Mouse (Mus musculus) right cerebral cortex, postnatal 10 days (tissue): ENCODE results near the gene Eif4enif1.
"Not testable (repeated sequence)": the region's sequence is repeated elsewhere in the genome, so short reads cannot be mapped to it uniquely, and the experiment has no call there.

Source experiments
- DNase-seq, 2 experiments: peaks; one replicate each; pipeline ENCODE4 v3.0.0; 2021; ENCODE audit warnings: low spot score in 2 of 2

Gene Eif4enif1

DNA sequence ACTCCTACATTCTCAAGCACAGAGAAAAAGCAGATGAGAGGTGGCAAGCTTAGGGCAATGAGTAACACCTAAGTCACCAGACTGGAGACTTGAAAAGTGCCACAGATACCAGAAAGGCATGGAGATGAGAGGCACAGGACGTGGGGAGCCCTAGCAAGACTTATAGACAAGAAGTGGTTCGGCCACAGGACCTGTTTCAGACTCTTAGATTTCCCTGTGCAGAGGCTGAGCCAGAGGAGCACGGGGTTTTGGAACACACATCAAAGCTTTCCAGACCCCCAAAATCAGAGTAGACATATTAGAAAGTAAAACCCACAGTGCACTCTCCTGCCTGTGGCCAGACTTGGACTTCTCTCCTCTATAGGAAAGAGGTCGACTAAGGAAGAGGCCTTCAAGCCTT, 20.9 kb upstream of the Eif4enif1 start:
- peak; percentile 75 to 76 for DNase-seq

DNA sequence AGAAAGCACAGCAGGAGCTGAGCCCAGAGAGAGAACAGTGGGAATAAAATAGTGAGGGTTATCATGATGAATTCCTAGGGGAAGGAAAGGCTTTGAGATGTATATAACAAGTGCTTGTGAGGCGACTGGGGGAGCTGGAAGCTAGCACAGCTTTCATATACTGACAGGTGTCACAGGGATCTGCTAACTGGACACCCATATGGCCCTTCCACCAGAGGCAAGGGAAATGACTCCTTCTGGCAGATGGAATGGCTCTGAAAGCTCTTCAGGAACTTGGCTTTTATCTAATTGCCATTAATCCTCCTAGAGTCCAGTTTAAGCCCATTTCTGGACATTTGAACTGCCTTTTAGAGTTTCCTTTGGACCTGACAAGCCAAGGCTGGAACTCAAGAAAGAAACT, 20.2 kb upstream of the Eif4enif1 start:
- DNase-seq: not testable (repeated sequence)

DNA sequence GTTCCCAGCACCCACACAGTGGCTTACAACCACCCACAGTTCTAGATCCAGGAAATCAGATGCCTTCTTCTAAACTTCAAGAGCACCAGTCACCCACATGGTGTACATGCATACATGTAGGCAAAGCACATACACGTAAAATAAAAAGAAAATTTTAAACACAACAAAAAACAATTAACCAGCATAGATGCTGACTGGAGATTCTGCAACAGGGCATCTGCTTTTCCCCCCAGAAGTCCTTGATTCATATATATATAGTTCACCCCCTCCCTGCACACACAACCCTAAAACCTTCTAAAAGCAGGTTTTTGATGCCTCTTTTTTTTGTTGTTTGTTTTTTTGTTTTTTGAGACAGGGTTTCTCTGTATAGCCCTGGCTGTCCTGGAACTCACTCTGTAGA, 19.5 kb upstream of the Eif4enif1 start:
- not testable (repeated sequence) for DNase-seq

DNA sequence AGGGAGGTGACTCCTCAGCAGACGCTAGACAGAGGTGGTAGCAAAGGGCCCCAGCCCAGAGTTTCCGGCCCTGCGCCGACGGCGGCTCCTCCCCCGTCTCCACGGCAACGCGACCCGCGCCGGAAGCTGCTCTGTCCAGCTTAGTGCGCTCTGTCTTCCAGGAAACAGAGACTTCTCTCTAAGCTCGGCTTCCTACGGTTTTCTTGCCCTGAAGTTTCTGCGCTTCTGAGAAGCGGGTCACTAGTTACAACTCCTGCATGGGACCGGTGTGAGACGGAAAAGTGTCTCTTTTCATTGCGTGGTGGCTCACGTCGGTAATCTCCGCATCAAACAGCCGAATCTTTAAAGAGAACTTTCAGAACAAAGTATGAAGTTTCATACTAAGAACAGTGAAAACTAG, 8.8 kb upstream of the Eif4enif1 start, which contains the start of gene Sfi1:
TSS of gene Sfi1 (minus strand) at position 101 of the 400 bp plus-strand sequence.
- no peak for DNase-seq

DNA sequence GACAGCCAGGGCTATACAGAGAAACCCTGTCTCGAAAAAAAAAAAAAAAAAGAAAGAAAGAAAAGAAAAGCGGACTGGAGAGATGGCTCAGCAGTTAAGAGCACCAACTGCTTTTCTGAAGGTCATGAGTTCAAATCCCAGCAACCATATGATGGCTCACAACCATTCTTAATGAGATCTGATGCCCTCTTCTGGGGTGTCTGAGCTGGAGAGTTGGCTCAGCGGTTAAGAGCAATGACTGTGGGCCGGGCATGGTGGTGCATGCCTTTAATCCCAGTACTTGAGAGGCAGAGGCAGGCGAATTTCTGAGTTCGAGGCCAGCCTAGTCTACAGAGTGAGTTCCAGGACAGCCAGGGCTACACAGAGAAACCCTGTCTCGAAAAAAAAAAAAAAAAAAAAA, 1.6 kb upstream of the Eif4enif1 start:
- not testable (repeated sequence) for DNase-seq

DNA sequence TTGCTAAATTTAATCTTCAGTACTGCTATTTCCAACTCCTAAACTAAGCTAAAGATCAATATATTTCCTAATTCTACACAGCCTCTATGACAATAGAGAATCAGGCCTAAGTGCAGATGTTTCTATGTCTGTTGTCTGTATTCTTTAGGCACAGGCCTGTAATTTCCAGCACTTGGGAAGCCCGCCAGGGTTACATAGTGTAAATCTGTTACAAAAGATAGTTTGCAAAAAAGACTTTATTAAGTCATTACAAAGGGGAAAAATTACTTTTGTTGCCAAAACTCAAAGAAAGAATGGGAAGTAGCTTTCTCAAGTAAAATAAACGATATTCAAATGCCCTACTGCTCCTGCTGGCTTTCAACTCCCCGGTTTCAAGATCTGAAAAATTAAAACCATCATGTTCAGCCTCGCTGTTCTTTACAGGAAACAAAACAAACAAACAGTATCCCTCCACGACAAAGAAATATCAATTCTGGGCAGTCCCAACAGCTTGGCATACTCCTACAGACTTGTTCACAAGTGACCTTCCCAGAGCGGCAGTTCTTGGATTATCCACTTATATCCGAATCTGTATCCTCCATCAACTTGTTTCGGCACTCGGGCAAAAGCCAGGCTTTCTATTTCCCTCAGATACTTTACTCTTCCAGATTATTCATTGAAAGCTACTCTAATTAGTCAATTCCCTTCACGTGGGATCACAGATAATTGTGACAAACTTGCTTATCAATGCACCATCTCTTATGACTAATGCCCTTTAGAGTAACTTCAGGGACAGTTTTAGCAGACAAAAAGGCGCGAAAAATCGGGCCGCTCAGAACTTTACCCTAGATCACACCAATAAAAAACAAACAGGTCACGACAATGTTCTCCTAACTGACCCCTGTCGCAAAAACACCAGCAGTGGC, 614 bp upstream of the Eif4enif1 start:
- peak; percentile 27 to 39 for DNase-seq

DNA sequence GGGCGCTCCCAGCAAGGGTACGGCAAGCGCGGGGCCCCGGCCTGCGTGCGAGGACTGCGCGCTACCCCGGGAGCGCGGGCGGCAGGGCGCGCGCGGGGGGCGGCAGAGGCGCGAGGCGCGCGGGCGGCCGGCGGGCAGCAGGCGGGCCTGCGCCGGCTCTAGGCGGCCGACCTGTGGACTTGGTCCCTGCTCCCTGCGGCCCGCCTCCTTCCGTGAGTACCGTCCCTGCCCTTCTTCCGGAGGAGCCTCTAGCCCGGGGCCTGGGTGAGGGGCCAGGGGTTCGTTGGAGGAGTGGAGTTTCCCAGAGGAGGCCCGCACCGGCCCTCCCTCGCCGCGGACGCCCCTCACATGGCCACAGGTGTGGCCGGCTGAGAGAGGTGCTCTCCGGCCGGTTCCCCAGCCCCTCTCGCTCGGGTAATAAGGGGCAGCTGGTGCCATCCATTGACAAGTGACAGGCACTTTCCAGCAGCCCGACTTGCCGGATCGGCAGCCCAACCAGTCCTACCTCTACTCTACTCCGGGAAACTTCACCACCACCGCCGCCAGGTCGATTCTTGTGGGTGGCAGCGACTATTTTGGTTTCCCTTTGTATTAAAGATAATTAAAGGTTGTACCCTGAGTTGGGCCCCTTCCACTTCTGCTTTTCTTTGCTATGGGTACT, 719 bp downstream of the Eif4enif1 start:
- DNase-seq: peak; percentile 59 to 61

DNA sequence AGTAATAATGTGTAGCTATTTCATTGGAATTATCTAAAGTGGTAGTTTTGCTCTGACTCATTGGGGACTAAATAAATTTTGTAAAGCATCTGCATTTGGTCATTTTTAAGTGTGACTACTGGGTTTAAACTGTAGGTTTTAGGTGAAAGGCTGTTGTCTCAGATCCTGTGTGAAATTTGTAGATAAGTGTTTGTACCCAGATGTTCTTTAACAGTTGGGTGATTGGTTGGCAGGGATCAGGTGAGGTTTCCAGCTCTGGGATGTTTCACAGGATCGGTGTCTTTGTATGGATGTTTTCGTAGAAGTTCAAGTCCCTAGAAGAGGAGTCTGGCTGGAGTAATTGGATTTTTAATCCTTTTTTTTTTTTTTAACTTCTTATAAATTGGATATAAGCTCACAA, 1.6 kb downstream of the Eif4enif1 start:
- no peak for DNase-seq

DNA sequence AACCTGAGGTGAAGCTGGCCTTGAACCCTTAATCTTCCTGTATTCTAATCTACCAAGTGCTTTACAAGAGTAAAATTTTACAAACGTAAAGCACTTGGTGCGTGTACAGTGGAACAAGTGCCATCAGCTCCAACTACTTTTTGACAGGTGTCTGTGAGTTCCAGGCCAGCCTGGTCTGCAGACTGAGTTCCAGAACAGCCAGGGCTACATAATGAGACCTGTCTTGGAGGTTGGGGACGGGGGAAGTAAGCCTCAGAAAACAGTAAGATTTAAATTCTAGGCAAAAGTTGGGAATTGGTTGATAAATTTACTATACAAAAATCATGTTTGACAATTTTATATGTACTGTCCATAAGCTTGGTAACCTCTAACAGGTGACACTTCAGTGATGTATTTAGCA, 3.0 kb downstream of the Eif4enif1 start:
- no peak for DNase-seq

DNA sequence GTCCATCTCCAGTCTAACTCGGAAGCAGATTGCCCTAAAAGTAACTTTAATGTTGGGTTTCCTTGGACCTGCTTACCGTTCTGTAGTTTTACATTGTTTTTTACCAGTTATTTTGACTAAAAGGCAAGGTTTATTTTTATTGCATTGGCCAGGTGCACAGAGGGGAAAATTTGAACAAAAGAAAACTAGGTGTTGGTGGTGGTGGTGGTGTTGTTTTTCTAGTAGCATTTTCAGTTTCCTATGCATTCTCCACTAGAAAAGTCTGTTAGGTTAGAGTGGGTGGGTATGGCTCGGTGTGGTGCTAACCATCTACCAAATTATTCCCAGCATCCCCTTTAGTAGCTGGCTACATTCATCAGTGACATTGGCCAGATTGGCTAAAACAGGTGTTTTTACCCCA, 4.6 kb downstream of the Eif4enif1 start:
- no peak for DNase-seq

DNA sequence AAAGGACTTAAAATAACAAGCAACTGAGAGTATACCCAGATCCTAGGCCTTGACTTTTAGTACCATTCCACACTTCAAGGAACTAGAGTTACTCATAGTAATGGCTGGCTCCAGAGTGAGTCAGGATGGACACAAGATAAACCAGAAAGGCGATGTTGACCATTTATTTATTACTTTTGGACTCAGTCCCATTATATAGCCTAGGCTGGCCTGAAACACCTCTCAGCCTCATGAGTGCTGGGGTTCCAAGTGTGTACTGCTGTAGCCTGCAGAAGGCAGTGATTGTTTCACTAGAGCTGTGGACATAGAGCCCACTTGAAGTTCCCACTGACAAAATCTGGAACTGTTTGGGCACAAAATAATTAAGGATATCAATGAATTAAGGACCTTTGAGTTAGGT, 10.3 kb downstream of the Eif4enif1 start:
- DNase-seq: no peak

DNA sequence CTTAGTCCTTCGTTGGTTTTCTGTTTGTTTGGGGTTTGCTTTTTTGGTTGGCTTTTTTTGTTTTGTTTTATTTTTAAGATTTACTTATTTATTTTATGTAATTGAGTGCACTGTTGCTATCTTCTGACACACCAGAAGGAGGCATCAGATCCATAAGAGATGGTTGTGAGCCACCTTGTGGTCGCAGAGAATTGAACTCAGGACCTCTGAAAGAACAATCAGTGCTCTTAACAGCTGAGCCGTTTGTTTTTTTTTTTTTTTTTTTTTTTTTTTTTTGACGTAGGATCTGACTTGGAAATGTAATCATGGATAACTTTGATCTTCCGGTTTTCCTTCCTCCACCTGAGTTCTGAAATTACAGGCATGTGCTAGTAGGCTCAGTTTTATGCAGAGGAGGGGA, 20.9 kb downstream of the Eif4enif1 start:
- DNase-seq: no peak

DNA sequence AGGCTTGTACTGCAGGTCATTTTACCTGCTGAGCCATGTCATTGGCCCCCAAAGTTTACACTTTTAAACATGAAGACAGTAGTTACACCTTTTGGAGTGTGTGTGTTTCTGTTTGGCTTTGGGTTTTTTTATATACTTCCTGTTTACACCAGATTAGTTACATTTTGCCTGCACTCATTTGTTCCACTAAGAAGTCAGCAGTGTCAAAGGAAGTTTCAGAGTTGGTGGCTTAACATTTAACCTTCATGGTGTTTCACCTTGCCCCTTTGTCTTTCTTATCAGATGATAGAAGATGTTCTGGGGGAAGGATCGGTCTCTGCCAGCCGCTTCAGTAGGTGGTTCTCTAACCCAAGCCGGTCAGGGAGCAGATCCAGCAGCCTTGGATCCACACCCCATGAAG, 24.9 kb downstream of the Eif4enif1 start:
- DNase-seq: no peak

DNA sequence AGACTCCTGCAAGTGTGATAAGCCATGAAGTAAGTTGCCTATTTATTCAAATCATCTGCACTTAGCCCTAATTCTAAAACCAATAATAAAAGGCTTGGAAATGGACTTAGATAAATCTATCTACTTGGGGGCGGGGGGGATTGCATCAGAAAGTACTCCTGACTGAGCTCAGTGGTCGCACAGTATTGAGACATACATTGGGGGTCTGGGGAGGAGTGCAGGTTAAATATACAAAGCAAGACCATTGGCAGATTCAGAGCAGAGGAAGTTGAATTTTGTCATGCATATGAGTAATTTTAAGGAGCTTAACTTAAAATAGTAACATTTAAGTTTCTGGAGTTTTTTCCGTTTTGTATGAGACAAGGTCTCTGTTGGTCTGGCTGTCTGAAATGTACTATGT, 30.1 kb downstream of the Eif4enif1 start:
- DNase-seq: no peak

DNA sequence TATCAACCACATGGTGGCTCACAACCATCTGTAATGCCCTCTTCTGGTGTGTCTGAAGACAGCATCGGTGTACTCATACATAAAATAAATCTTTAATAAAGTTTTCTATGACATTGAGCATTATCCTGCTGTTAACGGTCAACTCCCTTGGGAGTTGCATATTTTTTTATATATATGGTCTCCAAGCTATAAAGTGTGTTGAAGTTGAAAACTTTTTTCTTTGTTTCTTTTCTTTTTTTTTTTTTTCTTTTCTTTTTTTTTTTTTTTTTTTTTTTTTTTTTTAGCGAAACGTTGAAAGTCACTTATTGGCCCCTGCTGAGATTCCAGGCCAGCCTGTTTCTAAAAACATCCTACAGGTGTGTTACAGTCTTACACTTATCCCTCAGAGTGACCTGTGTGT, 31.5 kb downstream of the Eif4enif1 start:
- no peak for DNase-seq

DNA sequence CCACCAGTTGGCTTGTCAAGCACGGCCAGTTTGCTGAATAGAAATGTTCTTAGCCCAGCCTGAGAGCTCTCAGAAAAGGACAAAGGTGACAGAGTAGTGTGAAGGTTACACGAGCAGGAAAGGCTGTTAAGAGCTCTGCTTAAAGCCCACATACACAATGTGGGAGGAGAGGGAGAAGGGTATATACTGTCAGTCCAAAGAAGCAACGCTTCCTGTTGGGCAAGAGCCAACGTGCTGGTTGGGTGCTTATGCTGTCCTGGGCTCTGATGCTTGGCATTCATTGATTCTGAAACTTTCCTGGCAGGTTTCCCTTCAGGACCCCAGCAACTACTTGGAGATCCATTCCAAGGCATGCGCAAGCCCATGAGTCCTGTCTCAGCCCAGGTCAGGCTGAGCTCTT, 33.1 kb downstream of the Eif4enif1 start:
- DNase-seq: no peak

DNA sequence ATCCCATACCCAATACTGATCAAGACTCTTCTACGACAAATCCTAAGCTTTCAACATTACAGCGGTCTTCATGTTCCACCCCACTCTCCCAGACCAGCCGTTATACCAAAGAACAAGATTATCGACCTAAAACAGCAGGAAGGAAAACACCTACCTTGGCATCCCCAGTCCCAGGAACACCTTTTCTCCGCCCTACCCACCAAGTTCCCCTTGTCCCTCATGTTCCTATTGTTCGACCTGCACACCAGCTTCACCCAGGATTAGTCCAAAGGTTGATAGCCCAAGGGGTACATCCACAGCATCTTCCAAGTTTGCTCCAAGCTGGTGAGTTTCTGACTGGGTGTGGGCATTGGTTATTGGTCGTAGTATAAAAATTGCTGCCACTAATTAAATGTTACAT, 40.2 kb downstream of the Eif4enif1 start:
- DNase-seq: no peak

DNA sequence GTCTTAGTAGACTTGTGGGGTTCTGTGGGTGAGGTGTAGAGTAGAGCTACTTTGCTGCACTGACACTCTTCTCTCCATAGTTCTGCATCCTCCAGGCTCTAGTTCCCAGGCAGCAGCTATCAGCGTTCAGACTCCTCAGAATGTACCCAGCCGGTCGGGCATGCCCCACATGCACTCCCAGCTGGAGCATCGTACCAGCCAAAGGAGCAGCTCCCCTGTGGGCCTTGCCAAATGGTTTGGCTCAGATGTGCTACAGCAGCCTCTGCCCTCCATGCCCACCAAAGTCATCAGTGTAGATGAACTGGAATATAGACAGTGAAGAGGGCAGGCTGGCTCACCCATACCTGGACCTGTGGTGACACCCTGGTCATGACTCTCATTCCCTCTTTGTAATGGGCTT, 41.6 kb downstream of the Eif4enif1 start:
- DNase-seq: no peak

DNA sequence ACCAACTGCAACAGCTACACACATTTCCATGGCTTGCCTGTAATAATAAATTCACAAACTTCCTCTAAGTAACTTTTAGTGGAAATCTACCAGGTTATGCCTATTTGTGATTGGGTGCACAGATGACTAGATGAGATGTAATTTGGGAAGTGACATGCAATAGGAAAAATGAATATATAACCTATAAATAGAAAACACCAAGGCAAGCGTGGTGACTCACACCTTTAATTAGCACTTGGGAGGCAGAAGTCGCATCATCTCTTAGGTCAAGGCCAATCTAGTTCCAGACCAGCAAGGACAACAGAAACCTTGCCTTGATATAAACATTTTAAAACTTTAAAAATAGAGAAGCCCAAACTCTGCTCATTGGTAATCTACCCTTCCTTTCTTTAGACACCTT, 45.2 kb downstream of the Eif4enif1 start:
- no peak for DNase-seq

DNA sequence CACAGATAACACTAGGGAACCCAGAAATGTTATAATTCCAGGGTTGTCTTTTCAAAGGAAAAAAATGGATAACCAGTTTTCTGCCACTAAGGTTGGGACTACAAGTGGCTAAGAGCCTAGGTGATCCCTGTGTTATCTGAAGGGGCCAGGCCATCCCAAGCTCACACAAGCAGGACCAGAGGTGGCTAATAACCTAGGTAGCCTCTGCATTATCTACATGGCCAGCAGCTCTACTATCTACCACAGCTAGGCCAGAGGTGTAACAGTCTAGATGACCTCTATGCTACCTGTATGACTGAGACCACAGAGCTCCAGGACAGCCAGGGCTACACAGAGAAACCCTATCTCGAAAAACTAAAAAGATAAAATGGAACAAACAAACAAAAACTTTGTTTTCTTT, 57.3 kb downstream of the Eif4enif1 start:
- no peak for DNase-seq

DNA sequence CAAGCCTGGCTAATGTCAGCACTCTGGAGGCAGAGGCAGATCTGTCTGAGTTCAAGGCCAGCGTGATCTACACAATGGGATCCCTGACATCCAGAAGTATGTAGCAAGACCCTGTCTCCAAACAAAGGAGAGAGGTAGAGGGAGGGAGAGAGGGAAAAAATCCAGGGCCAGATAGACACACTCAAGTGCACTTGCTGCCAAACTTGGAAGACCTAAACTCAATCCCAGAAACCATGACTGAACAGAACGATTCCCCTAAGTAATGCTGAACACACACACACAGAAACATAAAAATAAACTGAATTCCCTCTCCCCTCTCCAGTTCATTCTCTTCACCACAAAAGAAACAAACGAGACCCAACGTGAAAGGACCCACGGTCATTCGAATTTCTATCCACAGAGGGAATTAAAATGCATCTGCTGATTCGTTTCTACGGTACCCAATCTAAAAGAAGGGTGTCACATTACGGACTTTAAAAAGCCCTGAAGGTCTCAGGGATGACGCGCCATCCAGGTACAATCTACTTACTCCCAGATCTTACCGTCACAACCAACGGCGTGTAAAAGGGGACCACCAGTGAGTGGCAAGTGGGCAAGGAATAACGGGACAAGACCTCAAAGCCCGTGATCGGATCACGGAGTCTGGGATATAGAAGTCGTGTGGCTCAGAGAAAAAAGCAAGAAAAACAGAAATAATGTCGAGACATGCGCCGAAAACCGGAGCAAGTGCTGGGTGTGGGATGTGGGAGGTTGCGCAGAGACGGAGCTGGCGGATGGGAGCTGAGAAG, 63.3 kb downstream of the Eif4enif1 start:
- peak; percentile 6 to 42 for DNase-seq

DNA sequence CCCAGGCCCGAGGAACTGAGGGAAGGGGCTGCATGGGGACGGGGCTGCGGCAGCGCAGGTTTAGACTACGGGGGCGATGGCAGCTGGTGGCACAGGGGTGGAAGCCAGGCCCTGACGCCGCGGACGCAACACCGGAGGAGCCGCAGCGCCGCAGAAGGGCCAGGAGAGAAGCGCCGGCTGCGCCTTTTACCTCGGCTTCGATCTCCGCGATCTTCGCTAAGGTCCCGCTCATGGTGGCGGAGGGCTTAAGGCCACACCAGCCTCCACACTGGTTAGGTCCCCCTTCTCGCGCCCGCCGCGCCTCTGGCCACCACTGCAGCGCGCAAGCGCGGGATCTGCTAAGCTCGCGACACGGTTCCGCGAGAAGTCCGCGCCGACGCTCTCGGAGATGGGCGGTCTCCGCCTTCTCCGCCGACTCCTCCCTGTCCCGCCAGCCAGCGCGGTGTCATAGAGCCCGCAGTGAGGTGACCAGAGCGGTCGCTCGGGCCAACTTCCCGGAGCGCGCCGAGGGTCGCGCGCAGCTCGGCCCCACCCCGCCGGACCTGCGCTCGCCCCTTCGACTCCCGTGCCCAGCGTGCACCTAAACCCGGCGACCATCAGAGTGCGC, 64.0 kb downstream of the Eif4enif1 start, which contains the start of gene Drg1:
TSS of gene Drg1 (minus strand) at position 337 of the 607 bp plus-strand sequence.
- DNase-seq: peak; percentile 96
